Mouse (Mus musculus) heart, adult 2 months (tissue): ENCODE data around the gene Slc44a1.

Experiments
- CTCF ChIP-seq: fragments of 200-600 bp; IDR thresholded peaks from 2 replicates; pipeline ENCODE4 v1.8.1; 2022; ENCODE audit warnings: antibody characterized with exemption, mild to moderate bottlenecking, moderate library complexity
- POLR2A ChIP-seq: fragments of 200-500 bp; IDR thresholded peaks from 2 replicates; pipeline ENCODE4 v1.6.1; 2011; ENCODE audit warnings: mild to moderate bottlenecking, low read depth, low read length, control low read depth; ENCODE audit not compliant: insufficient read depth

DNA sequence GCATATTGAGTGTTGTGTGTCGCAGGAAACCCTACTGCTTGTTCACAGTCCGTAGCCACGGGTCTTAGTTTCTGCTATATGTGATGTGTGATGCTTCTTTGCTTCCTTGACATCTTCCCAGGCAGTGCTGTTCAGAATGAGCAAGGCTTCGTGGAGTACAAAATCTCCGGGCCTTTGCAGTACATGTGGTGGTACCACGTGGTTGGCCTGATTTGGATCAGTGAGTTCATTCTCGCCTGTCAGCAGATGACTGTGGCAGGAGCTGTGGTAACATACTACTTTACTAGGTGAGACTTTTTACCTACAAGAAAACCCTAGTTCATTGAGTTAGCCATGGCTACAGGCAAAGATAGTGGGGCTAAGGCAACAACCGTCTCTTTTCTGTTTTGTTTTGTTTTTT, 103.2 kb downstream of the Slc44a1 start:
- TF ChIP-seq CTCF (no peak), POLR2A (no peak)
